Mouse (Mus musculus) CD8-positive naive resting alpha-beta T cell, adult 2 months (primary cell): Measurements from ENCODE around the gene Ssh2.

Source experiments
- DNase-seq, 2 experiments: peaks; one replicate each; pipeline ENCODE4 v3.0.0; 2022; ENCODE audit warnings: low read depth in 2 of 2, low spot score in 2 of 2

Ssh2 gene

DNA sequence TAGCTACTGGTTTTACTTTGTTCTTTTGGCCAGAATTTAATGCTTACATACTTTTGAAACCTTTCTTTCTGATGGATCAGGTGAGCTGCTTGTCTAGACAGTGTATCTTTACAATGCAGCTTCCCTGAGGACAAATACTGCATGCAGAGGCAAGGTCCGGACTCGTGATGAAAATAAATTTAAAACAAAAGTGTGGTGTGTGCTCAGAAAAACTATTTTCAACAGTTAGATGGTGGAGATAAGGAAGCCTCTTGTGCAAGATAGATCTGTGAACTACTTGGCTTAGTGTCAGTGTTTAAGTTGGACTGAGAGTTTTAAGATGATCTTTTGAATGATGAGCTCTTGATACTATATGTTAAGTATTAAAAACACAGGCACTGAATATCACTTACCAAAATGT is 186.4 kb downstream of the Ssh2 start:
- DNase-seq = no peak

GRCm38 (mm10) chr11:77406329-77406728 is 190.2 kb downstream of the Ssh2 start:
- DNase-seq = no peak

DNA sequence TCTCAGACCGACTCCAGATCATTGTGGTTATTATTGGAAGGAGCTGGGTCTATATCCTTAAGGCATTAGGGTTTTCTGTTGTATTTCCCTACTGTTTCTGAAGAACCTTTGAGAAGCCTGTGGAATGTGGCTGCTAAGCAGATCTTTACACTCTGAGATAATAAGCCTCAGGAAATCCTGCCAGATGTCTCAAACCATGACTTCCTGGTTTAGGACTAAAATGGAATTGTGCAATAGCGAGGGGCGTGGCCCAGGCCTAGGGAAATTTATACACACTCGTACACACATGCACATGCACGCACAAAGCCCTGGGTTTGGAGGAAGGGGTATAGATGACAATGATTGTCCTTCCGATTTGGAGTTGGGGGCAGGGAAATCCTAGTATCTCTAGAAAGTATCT is 193.8 kb downstream of the Ssh2 start:
- no peak for DNase-seq

GRCm38 (mm10) chr11:77411284-77411683 is 195.2 kb downstream of the Ssh2 start:
- no peak for DNase-seq

DNA sequence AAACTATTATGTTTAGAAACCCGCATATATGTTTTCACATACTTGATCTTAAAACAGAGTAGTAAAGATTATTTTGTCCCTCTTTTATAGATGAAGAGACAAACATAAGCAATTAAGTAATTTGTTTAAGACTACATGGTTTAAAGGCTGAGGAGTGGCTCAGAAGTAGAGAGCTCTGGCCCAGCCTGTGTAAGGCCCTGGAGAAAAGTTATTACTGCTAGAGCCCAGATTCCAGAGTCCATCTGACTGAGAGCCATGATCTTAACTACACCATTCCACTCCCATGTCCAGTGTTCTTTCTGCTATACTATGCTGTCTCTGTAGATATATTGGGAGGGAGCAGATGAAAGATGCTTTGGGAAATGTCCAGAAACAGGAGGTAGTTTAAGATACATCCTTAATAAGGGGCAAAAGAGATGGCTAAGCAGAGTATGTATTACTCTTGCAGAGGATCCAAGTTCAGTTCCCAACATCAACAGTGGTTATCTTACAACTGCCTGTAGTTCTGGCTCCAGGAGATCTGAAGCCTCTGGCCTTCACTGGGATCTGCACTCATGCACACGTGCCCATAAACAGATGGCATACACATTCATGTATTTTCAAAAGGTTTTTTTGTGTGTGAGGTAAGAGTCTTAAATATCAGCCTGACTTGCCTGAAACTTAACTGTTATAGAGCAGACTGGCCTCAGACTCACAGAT is 198.2 kb downstream of the Ssh2 start:
- DNase-seq = no peak

GRCm38 (mm10) chr11:77416212-77417000 is 200.3 kb downstream of the Ssh2 start:
- no peak for DNase-seq

GRCm38 (mm10) chr11:77418021-77418420 is 201.9 kb downstream of the Ssh2 start:
- no peak for DNase-seq

DNA sequence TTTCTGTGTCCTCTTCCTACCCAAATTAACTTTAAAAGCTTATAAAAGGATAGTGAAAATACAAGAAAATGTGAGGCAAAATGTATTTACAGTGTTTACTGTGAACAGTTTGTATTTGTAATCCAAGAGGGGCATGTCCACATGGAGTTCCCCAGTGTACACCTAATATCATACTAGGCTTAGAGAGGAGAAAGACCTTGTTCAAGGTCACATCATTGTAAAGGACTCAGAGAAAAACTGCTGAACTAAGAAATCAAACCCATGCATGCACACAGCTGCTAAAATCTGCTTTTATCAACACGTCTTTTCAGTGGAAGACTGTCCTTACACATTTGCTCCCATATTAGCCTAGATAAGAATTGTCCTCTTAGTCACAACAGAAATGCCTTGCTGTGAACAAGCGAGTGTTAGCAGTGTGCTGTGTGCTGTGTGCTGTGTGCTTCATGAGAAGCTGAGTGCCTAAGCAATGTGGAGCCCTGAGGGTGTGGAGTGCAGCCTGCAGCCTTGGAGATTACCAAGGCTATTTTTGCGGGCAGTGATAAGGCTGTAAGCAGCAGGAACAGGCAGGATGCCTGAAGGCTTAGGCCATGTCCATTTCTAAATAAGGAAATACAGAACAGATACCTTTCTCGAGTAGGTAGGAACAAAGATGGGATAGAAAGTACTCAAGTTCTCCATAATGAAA is 207.2 kb downstream of the Ssh2 start:
- DNase-seq = no peak

DNA sequence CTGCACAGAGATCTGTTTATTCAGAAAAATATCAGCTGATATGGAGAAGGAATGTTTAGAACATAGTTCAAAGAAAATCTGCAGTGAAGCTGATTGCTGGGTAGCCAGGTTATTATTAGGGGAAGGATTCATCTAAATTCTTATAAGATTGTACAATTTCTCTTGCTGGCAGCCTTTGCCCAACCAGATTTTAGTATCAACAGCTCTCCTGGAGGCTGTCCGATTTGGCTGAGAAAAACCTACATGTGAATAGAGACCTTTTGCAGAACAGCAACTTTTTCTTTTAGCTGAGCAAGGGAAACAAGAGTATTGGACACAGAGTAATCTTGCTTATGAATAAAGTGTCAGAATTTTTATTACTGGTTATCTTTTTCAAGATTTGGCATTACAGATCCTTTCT is 212.4 kb downstream of the Ssh2 start:
- no peak for DNase-seq

GRCm38 (mm10) chr11:77437026-77437425 is 220.9 kb downstream of the Ssh2 start:
- no peak for DNase-seq

DNA sequence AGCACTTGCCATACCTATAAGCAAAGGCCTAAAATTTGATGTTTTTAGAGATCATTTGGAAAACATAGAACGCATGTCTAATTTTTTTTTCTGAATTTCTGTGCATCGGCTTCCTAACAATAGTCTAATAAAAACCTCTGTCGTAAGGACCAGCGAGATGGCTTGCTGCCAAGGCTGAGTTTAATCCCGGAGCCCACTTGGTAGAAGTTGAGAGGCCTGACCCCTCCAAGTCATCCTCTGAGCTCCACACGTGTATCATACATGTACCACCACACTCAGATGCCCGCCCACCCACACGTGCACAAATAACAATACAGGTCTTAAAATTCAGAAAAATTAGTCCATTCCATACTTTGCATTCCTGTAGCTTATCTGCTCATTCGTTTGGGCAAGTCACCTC is 224.0 kb downstream of the Ssh2 start:
- DNase-seq = no peak

GRCm38 (mm10) chr11:77441020-77441419 is 224.9 kb downstream of the Ssh2 start:
- DNase-seq = no peak

- DNase-seq = no peak
Measured at GRCm38 (mm10) chr11:77442186-77443170, 226.4 kb downstream of the Ssh2 start.

DNA sequence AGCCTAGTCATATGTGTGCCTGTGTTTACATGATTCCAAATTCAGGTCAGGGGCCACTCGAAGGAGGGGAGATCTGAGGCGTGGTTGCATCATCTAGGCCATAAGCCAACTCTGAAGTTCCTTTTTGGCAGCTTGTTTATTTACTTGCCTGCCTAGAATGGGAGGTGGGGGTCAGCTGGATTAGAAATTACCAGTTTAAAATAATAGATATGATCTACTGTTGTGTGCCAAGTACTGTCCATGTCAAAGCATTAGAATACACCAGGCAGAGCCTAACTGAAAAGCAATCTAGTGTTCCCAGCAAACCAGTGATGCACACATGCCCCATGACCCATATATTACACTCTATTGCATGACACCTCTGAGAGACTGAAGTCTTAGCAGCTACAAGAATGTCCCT is 228.9 kb downstream of the Ssh2 start:
- no peak for DNase-seq

- DNase-seq = peak; percentile 28 to 50
Measured at GRCm38 (mm10) chr11:77446628-77447041, 230.5 kb downstream of the Ssh2 start.

GRCm38 (mm10) chr11:77449224-77449623 is 233.1 kb downstream of the Ssh2 start:
- DNase-seq = no peak

GRCm38 (mm10) chr11:77451670-77452069 is 235.6 kb downstream of the Ssh2 start:
- no peak for DNase-seq

DNA sequence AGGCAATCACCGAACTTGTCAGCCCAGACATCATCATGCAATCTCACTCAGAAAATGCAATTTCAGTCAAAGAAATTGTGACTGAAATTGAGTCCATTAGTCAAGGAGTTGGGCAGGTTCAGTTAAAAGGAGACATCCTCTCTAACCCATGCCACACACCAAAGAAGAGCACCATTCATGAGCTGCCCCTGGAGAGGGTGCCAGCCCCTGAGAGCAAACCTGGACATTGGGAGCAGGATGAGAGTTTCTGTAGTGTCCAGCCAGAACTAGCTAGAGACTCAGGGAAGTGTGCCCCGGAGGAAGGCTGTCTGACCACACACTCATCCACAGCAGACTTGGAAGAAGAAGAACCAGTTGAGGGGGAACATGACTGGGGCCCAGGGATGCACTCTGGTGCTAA is 237.3 kb downstream of the Ssh2 start:
- no peak for DNase-seq

DNA sequence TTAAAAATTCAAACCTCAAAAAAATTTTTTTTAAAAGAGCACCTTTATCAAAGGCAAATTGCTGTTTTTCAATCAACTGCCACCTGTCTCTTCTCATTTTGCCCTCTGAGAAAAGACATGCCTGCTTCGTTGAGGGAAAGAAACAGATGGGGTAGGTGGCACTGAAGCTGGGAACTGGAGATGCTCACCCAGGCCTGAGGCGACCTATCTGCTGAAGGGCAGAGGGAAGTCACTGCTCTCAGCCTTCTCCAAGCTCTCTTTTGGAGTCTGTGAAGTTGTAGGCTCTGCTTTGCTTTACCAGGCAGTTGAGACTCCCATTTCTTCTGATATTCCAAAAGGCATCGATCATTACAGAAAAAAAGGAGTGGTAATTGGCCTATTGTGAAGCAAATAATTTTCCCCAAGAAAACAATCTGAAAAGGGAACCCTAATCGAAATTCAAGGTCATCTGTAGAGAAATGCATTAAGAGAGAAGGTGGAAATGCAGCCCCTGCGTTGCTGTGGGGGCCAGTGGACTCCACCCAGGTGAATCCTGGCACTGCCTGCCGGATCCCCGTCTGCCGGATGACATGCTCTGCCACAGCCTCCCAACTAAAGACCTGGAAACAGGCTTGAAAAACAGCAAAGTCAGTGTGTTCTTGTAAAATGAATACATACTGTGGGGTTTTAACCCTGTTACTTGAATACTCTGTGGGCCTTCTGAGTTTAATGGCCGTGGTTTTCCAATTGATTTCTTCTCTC is 239.9 kb downstream of the Ssh2 start:
- no peak for DNase-seq

GRCm38 (mm10) chr11:77456866-77457265 is 240.8 kb downstream of the Ssh2 start:
- no peak for DNase-seq
